Mouse (Mus musculus) thymus, adult 2 months (tissue): ENCODE measurements around the gene Gm37240.

Experiments
- CTCF ChIP-seq: fragments of 200-500 bp; IDR thresholded peaks from 2 replicates; pipeline ENCODE4 v1.5.1; 2012; ENCODE audit warnings: mild to moderate bottlenecking, control low read depth, low read length, moderate library complexity, borderline replicate concordance; ENCODE audit not compliant: control insufficient read depth, poor library complexity, insufficient read depth; ENCODE audit errors: extremely low read depth
- POLR2A ChIP-seq: fragments of 200-500 bp; IDR thresholded peaks from 2 replicates; pipeline ENCODE4 v1.6.1; 2012; ENCODE audit warnings: mild to moderate bottlenecking, low read length, control low read depth, moderate library complexity; ENCODE audit not compliant: control insufficient read depth, poor library complexity, insufficient read depth; ENCODE audit errors: extremely low read depth

GRCm38 (mm10) chr3:85543652-85544051 is 343.7 kb downstream of the Gm37240 start:
- TF ChIP-seq CTCF: no peak
- no peak for TF ChIP-seq POLR2A
